Mouse (Mus musculus): ENCODE measurements around the gene Arhgef17.
"Not testable (repeated sequence)": the region's sequence is repeated elsewhere in the genome, so short reads cannot be mapped to it uniquely, and the experiment has no call there.

Arhgef17 gene

DNA sequence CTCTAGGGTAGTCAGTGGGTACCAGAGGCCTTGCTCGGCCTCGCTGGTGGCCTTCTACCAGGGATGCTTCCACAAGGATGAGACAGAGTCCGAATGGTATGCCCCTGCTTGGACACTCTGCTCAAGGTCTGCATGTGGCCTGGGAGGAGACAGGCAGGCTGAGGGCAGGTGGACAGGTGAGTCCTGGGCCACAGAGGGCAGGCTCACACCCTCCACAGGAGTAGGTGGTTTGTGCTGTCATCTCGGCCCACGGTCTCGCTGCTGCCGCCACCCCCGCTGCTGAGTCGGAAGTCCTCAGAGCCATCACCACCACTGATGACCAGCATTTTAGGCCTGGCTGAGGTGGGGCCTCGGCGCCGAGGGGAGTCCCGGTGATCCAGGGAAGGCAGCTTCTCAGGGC is 58.7 kb downstream of the Arhgef17 start:
- no peak for DNase-seq (ENCODE audit: extremely low spot score)

DNA sequence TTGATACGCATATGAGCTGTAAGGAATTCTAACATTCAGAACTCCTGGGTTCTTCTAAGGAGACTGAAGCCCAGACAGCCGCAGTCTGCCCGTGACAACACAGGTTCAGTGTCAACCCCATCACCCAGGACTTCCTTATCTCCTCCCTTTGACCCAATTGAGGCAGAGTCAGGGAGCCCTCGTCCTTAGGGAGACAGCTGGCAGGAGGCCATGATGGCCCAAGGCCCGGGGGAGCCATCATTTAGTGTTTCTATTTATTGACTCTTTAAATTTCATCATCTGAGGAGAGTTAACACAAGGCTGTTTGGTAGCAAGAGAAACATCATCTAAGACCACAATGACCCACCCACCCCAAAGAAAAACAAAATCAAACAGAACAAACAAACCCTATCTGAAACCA is 60.0 kb downstream of the Arhgef17 start:
- no peak for DNase-seq (ENCODE audit: extremely low spot score)

- DNase-seq (ENCODE audit: extremely low spot score): no peak
Observed at GRCm38 (mm10) chr7:100871355-100871754, 60.6 kb downstream of the Arhgef17 start.

- no peak for DNase-seq (ENCODE audit: extremely low spot score)
Observed at GRCm38 (mm10) chr7:100869877-100870629, 61.9 kb downstream of the Arhgef17 start.

DNA sequence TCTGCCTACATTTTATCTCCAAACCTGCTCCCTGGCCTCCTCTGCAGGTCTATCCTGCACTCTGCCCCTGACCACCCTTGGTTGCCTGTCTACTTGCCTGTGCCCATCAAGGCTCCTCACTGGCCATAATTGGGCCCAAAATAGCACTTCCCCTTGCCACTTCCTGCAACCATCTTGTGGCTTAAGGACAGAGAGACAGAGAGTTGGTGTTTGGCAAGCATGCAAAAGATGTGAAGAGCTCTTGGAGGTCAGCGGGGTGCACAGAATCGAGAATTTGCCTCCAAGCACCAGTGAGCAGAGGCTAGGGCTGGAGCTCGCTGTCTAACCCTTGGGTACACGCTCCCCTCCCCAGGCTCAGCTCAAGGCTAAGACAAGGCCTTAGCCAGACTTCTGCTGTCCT is 63.4 kb downstream of the Arhgef17 start:
- DNase-seq (ENCODE audit: extremely low spot score): no peak

- DNase-seq (ENCODE audit: extremely low spot score): no peak
Observed at GRCm38 (mm10) chr7:100867561-100867960, 64.3 kb downstream of the Arhgef17 start.

GRCm38 (mm10) chr7:100866675-100867074 is 65.2 kb downstream of the Arhgef17 start:
- DNase-seq (ENCODE audit: extremely low spot score): peak; percentile 54

DNA sequence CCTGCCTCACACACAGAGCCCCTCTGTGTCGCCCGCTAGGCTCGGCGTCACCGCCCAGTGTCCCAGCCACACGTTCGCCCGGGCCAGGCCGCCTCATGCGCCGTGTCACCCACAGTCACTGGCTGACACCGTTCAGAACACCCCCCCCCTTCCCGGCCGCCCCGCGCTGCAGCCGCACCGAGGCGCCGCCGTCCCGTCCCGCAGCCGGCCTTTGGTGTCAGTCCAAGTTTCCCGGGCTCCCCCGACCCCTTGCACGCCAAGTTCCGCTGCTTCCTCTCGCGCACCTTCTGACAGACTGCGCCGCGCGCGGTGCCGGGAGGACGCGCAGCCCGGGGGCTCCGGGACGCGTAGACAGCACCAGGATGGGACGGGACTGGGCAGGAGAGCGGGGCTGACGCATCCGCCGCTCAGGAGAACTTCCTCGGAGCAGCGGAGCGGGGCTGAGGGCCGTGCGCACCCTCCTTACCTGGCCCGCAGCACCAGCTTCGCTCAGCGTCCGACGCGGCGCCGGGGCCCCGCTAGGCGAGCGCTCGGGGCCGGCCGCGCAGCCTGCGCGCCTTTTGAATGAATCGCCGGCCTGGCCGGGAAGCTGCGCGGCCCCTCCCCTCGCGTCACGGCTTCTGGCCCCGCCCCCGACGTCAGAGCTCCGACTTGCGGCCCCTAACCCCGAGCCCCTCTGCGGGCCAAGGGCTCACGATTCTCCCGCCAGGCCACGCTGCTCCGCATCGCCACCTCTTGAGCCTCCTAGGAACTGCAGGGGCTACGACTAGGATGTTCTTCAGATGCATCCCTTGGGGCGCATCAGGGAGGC is 68.9 kb downstream of the Arhgef17 start, which contains the start of gene Relt:
Relt (minus strand) TSS at position 619 of the 811 bp plus-strand sequence.
- DNase-seq (ENCODE audit: extremely low spot score): peak; percentile 99

- DNase-seq (ENCODE audit: extremely low spot score): no peak
Observed at GRCm38 (mm10) chr7:100862353-100862752, 69.6 kb downstream of the Arhgef17 start.

GRCm38 (mm10) chr7:100861209-100861608 is 70.7 kb downstream of the Arhgef17 start:
- no peak for DNase-seq (ENCODE audit: extremely low spot score)

- no peak for DNase-seq (ENCODE audit: extremely low spot score)
Observed at GRCm38 (mm10) chr7:100860450-100860849, 71.5 kb downstream of the Arhgef17 start.

GRCm38 (mm10) chr7:100855795-100856573 is 75.9 kb downstream of the Arhgef17 start:
- no peak for DNase-seq (ENCODE audit: extremely low spot score)

DNA sequence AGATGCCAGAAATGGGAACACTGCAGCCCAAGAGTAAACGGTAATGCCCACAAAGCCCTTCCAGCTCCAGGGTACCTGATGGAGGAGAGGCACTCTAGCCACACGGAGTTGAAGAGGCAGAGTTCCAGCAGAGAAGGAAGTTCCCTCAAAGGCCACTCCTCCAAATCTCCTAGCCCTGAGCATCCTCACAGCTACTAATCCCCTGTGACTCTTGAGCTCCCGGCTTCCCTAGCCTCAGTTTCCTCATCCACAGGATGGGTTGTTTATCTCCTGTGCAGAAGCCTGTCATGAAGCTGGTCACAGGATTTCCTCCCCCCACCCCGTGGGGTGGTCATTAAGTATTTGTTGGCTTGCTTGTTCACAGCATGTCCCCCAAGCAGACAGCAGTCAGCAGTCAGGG is 76.6 kb downstream of the Arhgef17 start:
- DNase-seq (ENCODE audit: extremely low spot score): no peak

DNA sequence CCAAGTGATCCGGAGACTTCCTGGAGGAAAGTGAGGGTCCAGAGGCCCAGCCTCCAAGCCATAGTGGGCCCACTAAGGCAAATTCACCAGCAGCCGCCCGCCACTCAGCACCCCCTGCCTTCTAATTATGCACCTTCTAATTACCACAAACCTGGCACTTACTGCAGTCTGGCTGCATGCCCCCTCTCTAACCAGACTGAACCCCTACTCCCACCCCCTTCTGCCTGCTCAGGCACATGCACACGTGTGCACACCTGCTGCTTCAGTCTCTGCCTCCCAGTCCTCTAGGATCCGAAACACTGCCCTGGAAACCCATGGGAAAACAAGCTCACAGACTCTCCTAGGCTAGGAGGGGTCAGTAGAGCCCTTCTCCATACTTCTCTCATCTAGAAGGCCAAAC is 77.0 kb downstream of the Arhgef17 start:
- DNase-seq (ENCODE audit: extremely low spot score): no peak

- peak; percentile 50 for DNase-seq (ENCODE audit: extremely low spot score)
Observed at GRCm38 (mm10) chr7:100854137-100854814, 77.6 kb downstream of the Arhgef17 start.

DNA sequence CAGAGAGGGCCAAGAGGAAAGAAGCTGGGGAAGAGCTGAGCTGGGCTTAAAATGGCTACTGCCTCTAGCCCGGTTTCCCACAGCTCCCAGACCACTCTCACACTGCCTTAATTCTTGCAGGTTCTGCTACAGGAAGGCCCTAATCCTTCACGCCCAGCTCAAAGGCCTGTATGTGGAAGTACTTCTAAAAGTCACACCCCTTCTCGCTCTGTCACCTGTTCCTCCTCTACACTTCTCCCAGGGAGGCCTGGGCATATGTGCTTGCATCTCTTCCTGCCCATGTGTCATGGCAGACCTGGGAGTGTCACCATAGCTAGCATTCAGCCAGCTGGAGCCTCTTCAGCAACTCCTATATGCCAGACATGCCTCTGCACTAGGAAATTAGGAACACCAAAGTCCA is 78.5 kb downstream of the Arhgef17 start:
- DNase-seq (ENCODE audit: extremely low spot score): no peak

GRCm38 (mm10) chr7:100851481-100852356 is 80.2 kb downstream of the Arhgef17 start:
- DNase-seq (ENCODE audit: extremely low spot score): no peak

DNA sequence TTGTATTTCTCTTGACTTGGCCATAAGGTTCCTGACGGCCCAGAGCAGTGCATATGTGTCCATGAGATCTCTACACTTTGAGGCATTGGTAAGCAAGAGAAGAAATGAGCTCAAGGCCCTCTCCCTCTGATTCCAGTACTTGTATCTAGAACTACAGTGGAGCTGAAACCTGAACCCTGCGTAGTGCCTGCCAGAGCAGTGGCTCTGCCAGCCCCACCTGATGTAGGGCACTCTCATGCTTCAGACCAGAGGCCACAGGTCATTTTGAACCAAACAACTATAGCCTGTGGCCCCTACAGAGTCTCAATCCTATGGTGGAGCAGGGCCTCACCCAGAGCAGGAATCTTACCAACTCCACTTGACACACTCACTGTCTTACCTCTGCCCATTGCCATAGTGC is 82.4 kb downstream of the Arhgef17 start:
- no peak for DNase-seq (ENCODE audit: extremely low spot score)

DNA sequence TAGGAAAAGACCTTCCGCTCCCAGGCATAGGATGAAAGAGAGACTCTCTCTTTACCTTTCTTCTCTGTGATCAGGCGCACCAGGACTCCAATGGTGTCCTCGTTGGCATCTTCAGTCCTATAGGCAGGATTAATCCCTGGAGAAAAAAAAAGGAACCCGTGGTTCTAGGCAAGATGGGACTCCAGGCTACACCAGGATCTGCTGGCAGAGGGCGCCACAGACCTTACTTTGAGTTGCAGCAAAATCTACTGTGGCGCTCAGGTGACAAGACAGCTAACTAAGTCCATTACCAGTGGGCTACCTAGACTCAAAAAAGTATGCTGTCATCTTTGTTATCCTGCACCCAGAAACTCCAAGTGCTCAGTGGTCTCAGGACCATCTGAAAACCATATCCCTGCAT is 83.2 kb downstream of the Arhgef17 start:
- peak; percentile 54 for DNase-seq (ENCODE audit: extremely low spot score)

DNA sequence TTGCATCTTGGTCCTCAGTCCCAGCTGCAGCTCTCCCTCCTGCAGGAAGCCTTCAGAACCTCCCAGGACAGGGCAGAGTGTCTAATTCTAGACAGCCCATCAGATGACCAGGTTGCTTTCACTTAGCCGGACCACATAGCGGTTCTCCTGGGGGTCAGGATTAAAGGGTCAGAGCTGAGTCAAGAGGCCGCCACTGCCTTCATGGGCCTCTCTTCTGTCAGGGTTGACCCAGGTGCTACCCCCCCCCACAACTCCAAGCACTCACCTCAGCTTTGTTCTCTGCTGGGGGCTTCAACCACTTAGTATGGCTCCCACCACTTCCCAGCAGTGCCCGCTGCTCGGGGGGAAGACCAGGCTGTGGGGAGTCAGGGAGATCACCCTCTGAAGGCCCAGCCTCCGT is 84.8 kb downstream of the Arhgef17 start:
- DNase-seq (ENCODE audit: extremely low spot score): no peak

DNA sequence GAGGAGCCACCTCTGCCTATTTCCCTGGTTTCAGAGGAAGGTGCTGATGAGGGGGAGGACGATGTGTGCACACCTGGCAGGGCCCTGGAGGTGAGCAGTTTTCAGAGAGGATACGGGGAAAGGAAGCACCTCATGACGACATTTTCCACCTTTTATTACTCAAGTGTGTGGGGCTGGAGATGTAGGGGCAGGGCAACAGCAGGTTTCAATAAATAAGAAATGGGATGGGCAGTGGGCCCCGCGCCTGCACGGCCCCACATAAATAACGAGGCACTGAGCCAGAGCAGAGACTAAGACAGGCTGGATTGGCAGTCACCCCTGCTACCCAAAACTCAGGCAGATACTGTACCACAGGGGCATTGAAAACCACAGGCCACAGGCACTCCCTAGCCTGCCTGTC is 85.9 kb downstream of the Arhgef17 start:
- not testable (repeated sequence) for DNase-seq (ENCODE audit: extremely low spot score)
